Mouse (Mus musculus) thymus, postnatal 10 days (tissue): ENCODE measurements around the gene Git2.
A peak's percentile ranks its signal among the peaks of the same experiment; 100 is the strongest.

Experiments
- DNase-seq, 2 experiments: peaks; one replicate each; pipeline ENCODE4 v3.0.0; 2021; ENCODE audit warnings: low spot score in 2 of 2

The Git2 gene

GRCm38 (mm10) chr5:114775056-114775979 is at the start of gene Git2:
Git2 (minus strand) TSS chr5:114775517.
- no peak for DNase-seq

- DNase-seq: peak in 1 of 2 experiments; percentile 45
Measured at GRCm38 (mm10) chr5:114824197-114824596, 48.9 kb upstream of the Git2 start.

GRCm38 (mm10) chr5:114822796-114823688 is 47.7 kb upstream of the Git2 start, which contains the start of gene 1500011B03Rik:
1500011B03Rik (minus strand) TSS chr5:114823468.
- peak; percentile 64 to 79 for DNase-seq

- no peak for DNase-seq
Measured at GRCm38 (mm10) chr5:114818124-114818523, 42.8 kb upstream of the Git2 start.

GRCm38 (mm10) chr5:114816599-114816998 is 41.3 kb upstream of the Git2 start:
- no peak for DNase-seq

GRCm38 (mm10) chr5:114813525-114814181 is 38.3 kb upstream of the Git2 start:
- peak; percentile 79 to 87 for DNase-seq

- DNase-seq: no peak
Measured at GRCm38 (mm10) chr5:114809826-114810225, 34.5 kb upstream of the Git2 start.

GRCm38 (mm10) chr5:114809181-114809756 is 34.0 kb upstream of the Git2 start:
- DNase-seq: no peak

- no peak for DNase-seq
Measured at GRCm38 (mm10) chr5:114808385-114808784, 33.1 kb upstream of the Git2 start.

- DNase-seq: no peak
Measured at GRCm38 (mm10) chr5:114807893-114808292, 32.6 kb upstream of the Git2 start.

- DNase-seq: no peak
Measured at GRCm38 (mm10) chr5:114807468-114807867, 32.2 kb upstream of the Git2 start.

- DNase-seq: no peak
Measured at GRCm38 (mm10) chr5:114807063-114807462, 31.7 kb upstream of the Git2 start.

- no peak for DNase-seq
Measured at GRCm38 (mm10) chr5:114806636-114807035, 31.3 kb upstream of the Git2 start.

- no peak for DNase-seq
Measured at GRCm38 (mm10) chr5:114805436-114806350, 30.4 kb upstream of the Git2 start.

GRCm38 (mm10) chr5:114804958-114805357 is 29.6 kb upstream of the Git2 start:
- no peak for DNase-seq

- DNase-seq: no peak
Measured at GRCm38 (mm10) chr5:114804335-114804734, 29.0 kb upstream of the Git2 start.

- no peak for DNase-seq
Measured at GRCm38 (mm10) chr5:114803231-114803630, 27.9 kb upstream of the Git2 start.

- no peak for DNase-seq
Measured at GRCm38 (mm10) chr5:114801841-114802240, 26.5 kb upstream of the Git2 start.

GRCm38 (mm10) chr5:114801049-114801448 is 25.7 kb upstream of the Git2 start:
- no peak for DNase-seq

- DNase-seq: no peak
Measured at GRCm38 (mm10) chr5:114799848-114800247, 24.5 kb upstream of the Git2 start.
